In the genomic region with DNA sequence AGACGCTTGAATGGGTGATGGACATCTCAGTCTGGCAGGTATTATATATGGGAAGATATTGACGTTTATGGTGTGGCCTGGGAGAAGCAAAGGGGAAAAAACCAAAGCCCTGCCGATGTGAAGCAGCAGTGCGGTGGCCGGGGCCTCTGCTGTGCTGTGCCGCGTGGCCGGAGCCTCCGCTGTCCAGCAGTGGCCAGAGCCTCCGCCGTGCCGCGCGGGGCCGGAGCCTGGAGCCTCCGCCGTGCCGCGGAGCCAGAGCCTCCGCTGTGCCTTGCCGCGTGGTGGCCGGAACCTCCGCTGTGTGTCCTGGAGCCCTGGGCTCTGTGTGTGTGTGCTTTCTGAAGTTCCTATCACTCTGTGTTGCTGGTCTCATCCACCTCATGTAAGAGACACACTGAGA, we compare ENCODE assay signal across 8 mouse cellular contexts. TPM values are rescaled to one million over a fixed set of nuclear protein-coding genes. Genes with fewer than 3 reads are reported as not detected.
DNase-seq lines count a peak whose midpoint lies in the region; ATAC-seq and TF ChIP-seq lines count a peak whose summit lies in the region.

No protein-coding gene starts in this region.

- H3K27me3 ChIP-seq in forebrain, postnatal 0 days (ENCODE audit: insufficient read depth, low read length), result no peaks in the 10 kb centered on the region
- H3K27me3 ChIP-seq in liver, embryonic 12.5 days (replicated peaks), result no peaks in the 10 kb centered on the region

- H3K9ac ChIP-seq in forebrain, postnatal 0 days, result no peak overlapping the region
- H3K9ac ChIP-seq in liver, embryonic 12.5 days, result no peak overlapping the region

- H3K27ac ChIP-seq in gastrocnemius, adult 2 months, result no peak overlapping the region; the same call in 1 of the 2 replicates
- no peak overlapping the region for H3K27ac ChIP-seq in forebrain, postnatal 0 days (ENCODE audit: low read depth, low read length)
- no peak overlapping the region for H3K27ac ChIP-seq in liver, embryonic 12.5 days

- peak; percentile 38 for DNase-seq in gastrocnemius, adult 2 months
- no peak for DNase-seq in gastrocnemius, adult 18-20 months (ENCODE audit: low spot score)
- peak; percentile 24 for DNase-seq in ES-CJ7 (ENCODE audit: low read depth, low spot score)
- DNase-seq in forebrain, postnatal 0 days, result no peak
- no peak for DNase-seq in layer of hippocampus, adult 18-20 months (ENCODE audit: low spot score in 2 of 2)
- no peak for DNase-seq in spleen, postnatal 14 days (ENCODE audit: low spot score in 2 of 2)

- intact Hi-C loops in gastrocnemius, adult 2 months (cut with DNase I), result no loop called here

- ATAC-seq in forebrain, postnatal 0 days, result no peak; the same call in 1 of the 2 replicates
- no peak for ATAC-seq in liver, embryonic 12.5 days
- ATAC-seq in megakaryocyte, adult 5-6 weeks (ENCODE audit: poor library complexity, severe bottlenecking), result no peak

- peak overlapping the region; percentile 35 for H3K4me2 ChIP-seq in forebrain, postnatal 0 days (ENCODE audit: low read depth)
- H3K4me2 ChIP-seq in liver, embryonic 12.5 days, result peak overlapping the region; percentile 39

- 48% methylated on average over 24 of the region's 24 CpGs for WGBS in forebrain, postnatal 0 days
- WGBS in liver, embryonic 12.5 days (ENCODE audit: insufficient replicate concordance), result 62% methylated on average over 18 of the region's 24 CpGs

- no peaks in the 10 kb centered on the region for H3K9me3 ChIP-seq in forebrain, postnatal 0 days (ENCODE audit: low read length)
- H3K9me3 ChIP-seq in liver, embryonic 12.5 days (replicated peaks), result no peaks in the 10 kb centered on the region

- H3K4me1 ChIP-seq in forebrain, postnatal 0 days (ENCODE audit: insufficient read depth), result no peaks in the 10 kb centered on the region
- no peaks in the 10 kb centered on the region for H3K4me1 ChIP-seq in liver, embryonic 12.5 days

- H3K36me3 ChIP-seq in forebrain, postnatal 0 days (ENCODE audit: insufficient read depth), result peaks cover 3% of the 10 kb centered on the region; the same call in 1 of the 2 replicates
- peaks cover 19% of the 10 kb centered on the region for H3K36me3 ChIP-seq in liver, embryonic 12.5 days

- TF ChIP-seq CTCF in gastrocnemius, adult 2 months (IDR thresholded peaks at IDR 0.05), result no peak
- TF ChIP-seq CTCF in forebrain, postnatal 0 days (IDR thresholded peaks at IDR 0.05; ENCODE audit: low read depth), result no peak

- H3K4me3 ChIP-seq in gastrocnemius, adult 2 months, result peak overlapping the region; percentile 56
- H3K4me3 ChIP-seq in forebrain, postnatal 0 days (ENCODE audit: low read depth, low read length), result no peak overlapping the region
- no peak overlapping the region for H3K4me3 ChIP-seq in liver, embryonic 12.5 days

RNA-seq across cellular contexts. Expression of a gene that starts 17.9 kb away (rescaled TPM):
- total RNA-seq in gastrocnemius, adult 2 months (2021), result 10 to 100 TPM; 12.9 to 20.5 TPM
- 10 to 100 TPM; 12.6 to 16.5 TPM for total RNA-seq in gastrocnemius, adult 18-20 months (2021)
- total RNA-seq in forebrain, postnatal 0 days (2014; rRNA removed), result 17.0 and 20.2 TPM in 2 replicates
- polyA plus RNA-seq in forebrain, postnatal 0 days (2015; fragmentation: Nextera tagmentation; extraction: Ambion mirVana), result 9.0 and 11.8 TPM in 2 replicates
- polyA plus RNA-seq in liver, embryonic 12.5 days (2016; fragmentation: Nextera tagmentation; extraction: Ambion mirVana), result 4.8 and 6.0 TPM in 2 replicates
- 1.8 and 3.0 TPM in 2 replicates for total RNA-seq in megakaryocyte, adult 5-6 weeks (2015)
- 1.2 TPM in 2 replicates for total RNA-seq in megakaryocyte, adult 5-6 weeks (2017)
- total RNA-seq in layer of hippocampus, adult 18-20 months (2021), result 100 to 1,000 TPM; 114 TPM

Comparison
In these comparisons a context has a peak if more than half of its experiments do, and no peak if none do; other contexts are left out.
1. DNase-seq: peak in gastrocnemius, adult 2 months (single experiment) and ES-CJ7 (single experiment); none in gastrocnemius, adult 18-20 months (single experiment), forebrain, postnatal 0 days (single experiment), layer of hippocampus, adult 18-20 months (0 of 2) and spleen, postnatal 14 days (0 of 2).